Mouse (Mus musculus) liver, adult 2 months (tissue): ENCODE measurements around the gene Pfkp.

Source experiments
- CTCF ChIP-seq: fragments of 200-500 bp; IDR thresholded peaks from 2 replicates; pipeline ENCODE4 v1.5.1; 2011; ENCODE audit warnings: low read depth, low read length, control low read depth
- POLR2A ChIP-seq: fragments of 200-500 bp; IDR thresholded peaks from 2 replicates; pipeline ENCODE4 v1.6.1; 2011; ENCODE audit warnings: low read length, control low read depth; ENCODE audit not compliant: insufficient read depth; ENCODE audit errors: extremely low read depth

- TF ChIP-seq POLR2A (no peak), CTCF (no peak)
These were observed 8.7 kb upstream of the Pfkp start for GRCm38 (mm10) chr13:6657300-6657699.
